Mouse (Mus musculus) lung, postnatal 0 days (tissue): ENCODE results near the gene Pcsk6.

ENCODE experiments used
- CTCF ChIP-seq: IDR thresholded peaks from 2 replicates; pipeline ENCODE4 v1.5.1; 2016; ENCODE audit warnings: antibody characterized with exemption, mild to moderate bottlenecking
- EP300 ChIP-seq: IDR thresholded peaks from 2 replicates; pipeline ENCODE4 v1.6.1; 2016; ENCODE audit warnings: antibody characterized with exemption, mild to moderate bottlenecking, control low read depth

DNA sequence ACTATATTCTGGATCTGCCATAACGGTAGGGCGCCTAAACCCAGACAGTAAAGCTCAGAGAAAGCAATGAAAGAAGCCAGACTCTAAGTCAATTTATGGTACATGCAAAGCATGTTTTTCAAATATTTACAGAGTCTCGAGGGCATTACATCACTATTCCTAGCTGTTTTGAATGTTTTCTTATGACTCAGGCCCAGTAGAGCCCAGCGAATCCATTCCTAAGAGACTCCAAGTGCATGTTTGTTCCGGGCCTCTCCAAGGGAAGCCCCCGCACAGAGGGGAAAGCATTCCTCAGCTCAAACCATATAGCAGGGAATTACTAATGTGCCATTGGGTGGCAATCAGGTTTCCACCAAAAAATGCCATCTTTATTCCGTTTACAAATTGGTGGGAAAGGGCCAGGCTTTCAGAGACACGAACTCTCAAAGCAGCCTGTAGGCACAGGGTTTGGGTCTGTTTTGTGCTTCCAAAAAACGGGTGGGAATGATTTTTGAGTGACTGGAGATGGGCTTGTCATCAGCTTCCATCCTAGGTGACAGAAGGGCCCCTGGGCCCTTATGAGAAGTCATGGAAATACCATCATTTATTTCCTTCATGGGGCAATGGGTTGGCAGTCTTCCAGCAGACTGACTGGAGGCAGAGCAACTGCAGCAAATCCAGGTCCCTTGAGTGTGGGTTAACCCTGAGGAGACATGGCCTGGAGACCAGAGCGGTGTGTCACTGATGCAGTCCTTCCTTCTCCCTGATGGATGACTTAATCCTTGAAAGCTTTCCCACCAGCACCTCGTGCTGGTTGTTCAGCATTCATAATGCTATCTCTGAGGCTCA lies 117.7 kb downstream of the Pcsk6 start:
- no peak for TF ChIP-seq CTCF
- TF ChIP-seq EP300: peak; percentile 73
